Mouse (Mus musculus) erythroblast, embryonic 14.5 days (primary cell): ENCODE measurements around the gene Gps1. TPM values are rescaled to one million over a fixed set of nuclear protein-coding genes. Genes with fewer than 3 reads are reported as not detected.

Experiments used
- H3K27me3 ChIP-seq: 2 replicates; pipeline ENCODE4 v1.6.1; 2012; ENCODE audit warnings: inconsistent platforms; ENCODE audit not compliant: control insufficient read depth
- H3K36me3 ChIP-seq: 2 replicates; pipeline ENCODE4 v1.6.1; 2012; ENCODE audit warnings: mild to moderate bottlenecking, inconsistent platforms; ENCODE audit not compliant: control insufficient read depth
- H3K4me1 ChIP-seq: 2 replicates; pipeline ENCODE4 v1.6.1; 2012; ENCODE audit warnings: inconsistent platforms; ENCODE audit not compliant: control insufficient read depth
- H3K4me3 ChIP-seq: replicated peaks from 2 replicates; pipeline ENCODE3; 2012; ENCODE audit warnings: moderate library complexity, mild to moderate bottlenecking, inconsistent platforms
- H3K9me3 ChIP-seq: 2 replicates; pipeline ENCODE4 v1.6.1; 2012; ENCODE audit warnings: low read length, inconsistent platforms, mixed read lengths; ENCODE audit not compliant: control insufficient read depth
- GATA1 ChIP-seq: IDR thresholded peaks from 2 replicates; pipeline ENCODE4 v1.6.1; 2012; ENCODE audit warnings: low read length, inconsistent platforms, mixed read lengths
- TAL1 ChIP-seq: IDR thresholded peaks from 3 replicates; pipeline ENCODE4 v1.6.1; 2012; ENCODE audit warnings: low read length, inconsistent platforms, mixed read lengths
- polyA plus RNA-seq: library from polyadenylated mRNA; stranded (reverse); fragments of >175 nt; gene quantifications from 2 replicates; pipeline ENCODE4 v1.2.3, GENCODE M21; 2012

Gps1 gene
- polyA plus RNA-seq, 1 experiment: 3.1 TPM

- peaks cover 72% of the 10 kb centered on the region for H3K36me3 ChIP-seq
- H3K4me1 ChIP-seq: no peaks in the 10 kb centered on the region
- no peak for TF ChIP-seq TAL1
- TF ChIP-seq GATA1: no peak
- no peaks in the 10 kb centered on the region for H3K9me3 ChIP-seq
- H3K27me3 ChIP-seq: no peaks in the 10 kb centered on the region
- H3K4me3 ChIP-seq: no peak overlapping the region
Measured at GRCm38 (mm10) chr11:120808010-120808409, 23.9 kb downstream of the Gps1 start.

GRCm38 (mm10) chr11:120812068-120812467 lies 28.0 kb downstream of the Gps1 start:
- no peaks in the 10 kb centered on the region for H3K9me3 ChIP-seq
- TF ChIP-seq TAL1 (no peak), GATA1 (no peak)
- H3K27me3 ChIP-seq: no peaks in the 10 kb centered on the region
- peaks cover 100% of the 10 kb centered on the region for H3K36me3 ChIP-seq
- H3K4me1 ChIP-seq: no peaks in the 10 kb centered on the region
- no peak overlapping the region for H3K4me3 ChIP-seq

- no peak for TF ChIP-seq TAL1
- TF ChIP-seq GATA1: no peak
- Histone ChIP-seq H3K27me3 (no peaks in the 10 kb centered on the region), H3K9me3 (no peaks in the 10 kb centered on the region), H3K36me3 (peaks cover 100% of the 10 kb centered on the region), H3K4me1 (peaks cover 19% of the 10 kb centered on the region), H3K4me3 (no peak overlapping the region)
Measured at GRCm38 (mm10) chr11:120817358-120817757, 33.3 kb downstream of the Gps1 start.

- peaks cover 93% of the 10 kb centered on the region for H3K36me3 ChIP-seq
- no peaks in the 10 kb centered on the region for H3K9me3 ChIP-seq
- H3K4me3 ChIP-seq: no peak overlapping the region
- peaks cover 28% of the 10 kb centered on the region for H3K4me1 ChIP-seq
- no peaks in the 10 kb centered on the region for H3K27me3 ChIP-seq
- TF ChIP-seq TAL1 (no peak), GATA1 (no peak)
Measured at GRCm38 (mm10) chr11:120818251-120818650, 34.2 kb downstream of the Gps1 start.

GRCm38 (mm10) chr11:120819556-120819955 lies 35.5 kb downstream of the Gps1 start:
- TF ChIP-seq TAL1: no peak
- no peak for TF ChIP-seq GATA1
- Histone ChIP-seq H3K4me1 (peaks cover 41% of the 10 kb centered on the region), H3K9me3 (no peaks in the 10 kb centered on the region), H3K36me3 (peaks cover 80% of the 10 kb centered on the region), H3K4me3 (no peak overlapping the region), H3K27me3 (no peaks in the 10 kb centered on the region)

- no peaks in the 10 kb centered on the region for H3K9me3 ChIP-seq
- H3K4me1 ChIP-seq: peaks cover 51% of the 10 kb centered on the region
- H3K36me3 ChIP-seq: peaks cover 70% of the 10 kb centered on the region
- no peaks in the 10 kb centered on the region for H3K27me3 ChIP-seq
- no peak overlapping the region for H3K4me3 ChIP-seq
- TF ChIP-seq TAL1 (no peak), GATA1 (no peak)
Measured at GRCm38 (mm10) chr11:120820546-120820945, 36.5 kb downstream of the Gps1 start.

- H3K36me3 ChIP-seq: peaks cover 64% of the 10 kb centered on the region
- H3K9me3 ChIP-seq: no peaks in the 10 kb centered on the region
- H3K27me3 ChIP-seq: no peaks in the 10 kb centered on the region
- no peak overlapping the region for H3K4me3 ChIP-seq
- no peak for TF ChIP-seq TAL1
- TF ChIP-seq GATA1: no peak
- peaks cover 53% of the 10 kb centered on the region for H3K4me1 ChIP-seq
Measured at GRCm38 (mm10) chr11:120821076-120821922, 37.2 kb downstream of the Gps1 start.

GRCm38 (mm10) chr11:120822321-120822720 lies 38.2 kb downstream of the Gps1 start:
- peaks cover 55% of the 10 kb centered on the region for H3K36me3 ChIP-seq

GRCm38 (mm10) chr11:120822831-120823550 lies 38.9 kb downstream of the Gps1 start:
- Histone ChIP-seq H3K36me3 (peaks cover 48% of the 10 kb centered on the region), H3K27me3 (no peaks in the 10 kb centered on the region), H3K9me3 (no peaks in the 10 kb centered on the region), H3K4me1 (peaks cover 53% of the 10 kb centered on the region), H3K4me3 (peak overlapping the region; percentile 82)
- TF ChIP-seq TAL1 (no peak), GATA1 (no peak)

More at GRCm38 (mm10) chr11:120822321-120822720, 38.2 kb downstream of the Gps1 start:
- Histone ChIP-seq H3K27me3 (no peaks in the 10 kb centered on the region), H3K9me3 (no peaks in the 10 kb centered on the region), H3K4me1 (peaks cover 53% of the 10 kb centered on the region), H3K4me3 (peak overlapping the region; percentile 82)
- TF ChIP-seq TAL1 (no peak), GATA1 (no peak)
